Mouse (Mus musculus): ENCODE results near the gene Snrpd2. TPM values are rescaled to one million over a fixed set of nuclear protein-coding genes. Genes with fewer than 3 reads are reported as not detected.

Gene Snrpd2
- polyA plus RNA-seq, 1 experiment from 2014 or later: 183 TPM

DNA sequence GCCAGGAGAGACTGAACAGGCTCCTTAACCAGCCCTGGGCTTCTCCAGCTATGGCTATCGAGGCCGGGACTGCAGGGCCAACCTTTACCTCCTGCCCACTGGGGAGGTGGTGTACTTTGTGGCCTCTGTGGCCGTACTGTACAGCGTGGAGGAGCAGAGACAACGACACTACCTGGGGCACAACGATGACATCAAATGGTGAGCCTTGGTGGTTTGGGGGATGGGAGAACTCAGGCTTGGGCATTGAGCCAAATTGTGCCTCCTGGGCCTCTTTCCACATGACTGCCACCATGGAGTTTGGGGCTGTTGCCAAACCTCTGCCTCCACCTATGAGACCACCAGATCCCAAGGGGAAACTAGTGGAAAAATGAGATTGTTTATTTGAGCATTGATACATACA, 35.2 kb downstream of the Snrpd2 start:
- H3K4me3 ChIP-seq (ENCODE audit: low read depth, low read length): no peak overlapping the region
- H3K27me3 ChIP-seq (ENCODE audit: control insufficient read depth, insufficient read depth, low read length): peaks cover 7% of the 10 kb centered on the region
- H3K9ac ChIP-seq (ENCODE audit: low read length): no peak overlapping the region
- H3K4me1 ChIP-seq (ENCODE audit: control insufficient read depth, insufficient read depth, low read length): peaks cover 5% of the 10 kb centered on the region; the same call in 1 of the 2 replicates
- no peaks in the 10 kb centered on the region for H3K9me3 ChIP-seq (ENCODE audit: control insufficient read depth, low read length)
- H3K36me3 ChIP-seq (ENCODE audit: control insufficient read depth, insufficient read depth, low read length): no peaks in the 10 kb centered on the region; the same call in 1 of the 2 replicates
- DNase-seq (ENCODE audit: low spot score) (no peak), ATAC-seq (ENCODE audit: insufficient number of reproducible peaks, low FRiP score, low TSS enrichment, low read depth) (no peak)
- WGBS: 89% methylated on average over 6 of the region's 6 CpGs
- no peak overlapping the region for H3K4me2 ChIP-seq (ENCODE audit: low read depth, severe bottlenecking)
- no peak overlapping the region for H3K27ac ChIP-seq (replicated peaks; ENCODE audit: low read depth, low read length)

DNA sequence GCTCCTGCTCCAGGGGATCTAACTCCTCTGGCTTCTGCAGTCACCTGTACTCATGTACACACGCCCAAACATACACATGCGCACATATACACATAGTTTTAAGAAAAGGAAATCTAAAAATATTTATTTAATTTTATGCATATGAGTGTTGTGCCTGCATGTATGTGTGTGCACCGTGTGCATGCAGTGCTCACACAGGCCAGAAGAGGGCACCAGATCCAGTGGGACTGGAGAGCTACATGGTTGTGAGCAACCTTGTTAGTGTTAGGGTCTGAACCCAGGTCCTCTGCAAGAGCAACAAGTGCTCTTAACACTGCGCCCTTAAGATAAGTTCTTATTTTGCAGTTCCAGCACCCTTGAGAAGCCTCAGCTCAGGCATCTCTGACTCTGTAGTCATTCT, 45.2 kb downstream of the Snrpd2 start:
- ATAC-seq (ENCODE audit: insufficient number of reproducible peaks, low FRiP score, low TSS enrichment, low read depth) (no peak), DNase-seq (ENCODE audit: low spot score) (no peak)
- Histone ChIP-seq H3K9me3 (ENCODE audit: control insufficient read depth, low read length) (peaks cover 6% of the 10 kb centered on the region; the same call in 1 of the 2 replicates), H3K9ac (ENCODE audit: low read length) (no peak overlapping the region), H3K4me2 (ENCODE audit: low read depth, severe bottlenecking) (no peak overlapping the region), H3K27ac (replicated peaks; ENCODE audit: low read depth, low read length) (no peak overlapping the region), H3K4me3 (ENCODE audit: low read depth, low read length) (no peak overlapping the region), H3K36me3 (ENCODE audit: control insufficient read depth, insufficient read depth, low read length) (peaks cover 9% of the 10 kb centered on the region), H3K4me1 (ENCODE audit: control insufficient read depth, insufficient read depth, low read length) (no peaks in the 10 kb centered on the region), H3K27me3 (ENCODE audit: control insufficient read depth, insufficient read depth, low read length) (no peaks in the 10 kb centered on the region)
- WGBS: 95% methylated on average over 4 of the region's 4 CpGs

DNA sequence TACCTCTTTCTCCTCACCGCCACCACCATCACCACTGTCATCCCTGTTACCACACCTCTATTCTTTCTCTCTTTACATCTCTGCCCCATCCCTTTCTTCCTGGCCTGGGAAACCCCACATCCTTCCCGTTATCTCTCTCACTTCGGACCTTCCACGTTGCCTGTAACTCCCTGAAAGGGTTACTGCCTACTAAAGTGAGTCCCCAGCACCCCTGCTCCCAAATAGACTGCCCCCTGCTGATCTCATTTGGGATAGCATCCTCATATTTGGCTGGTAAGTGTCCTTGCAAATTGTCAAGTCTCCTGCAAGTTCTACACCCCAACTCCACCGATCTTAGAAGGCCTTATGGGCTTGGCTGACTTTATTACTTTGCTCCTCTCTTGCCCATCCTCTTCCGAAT, 47.2 kb downstream of the Snrpd2 start:
- DNase-seq (ENCODE audit: low spot score) (peak; percentile 46), ATAC-seq (ENCODE audit: insufficient number of reproducible peaks, low FRiP score, low TSS enrichment, low read depth) (no peak)
- H3K27me3 ChIP-seq (ENCODE audit: control insufficient read depth, insufficient read depth, low read length): no peaks in the 10 kb centered on the region
- WGBS: 62% methylated on average over 6 of the region's 6 CpGs
- peaks cover 6% of the 10 kb centered on the region; the same call in 1 of the 2 replicates for H3K9me3 ChIP-seq (ENCODE audit: control insufficient read depth, low read length)
- H3K36me3 ChIP-seq (ENCODE audit: control insufficient read depth, insufficient read depth, low read length): peaks cover 9% of the 10 kb centered on the region
- H3K9ac ChIP-seq (ENCODE audit: low read length): no peak overlapping the region
- H3K4me2 ChIP-seq (ENCODE audit: low read depth, severe bottlenecking): no peak overlapping the region
- no peak overlapping the region for H3K27ac ChIP-seq (replicated peaks; ENCODE audit: low read depth, low read length)
- H3K4me1 ChIP-seq (ENCODE audit: control insufficient read depth, insufficient read depth, low read length): no peaks in the 10 kb centered on the region
- no peak overlapping the region for H3K4me3 ChIP-seq (ENCODE audit: low read depth, low read length)

DNA sequence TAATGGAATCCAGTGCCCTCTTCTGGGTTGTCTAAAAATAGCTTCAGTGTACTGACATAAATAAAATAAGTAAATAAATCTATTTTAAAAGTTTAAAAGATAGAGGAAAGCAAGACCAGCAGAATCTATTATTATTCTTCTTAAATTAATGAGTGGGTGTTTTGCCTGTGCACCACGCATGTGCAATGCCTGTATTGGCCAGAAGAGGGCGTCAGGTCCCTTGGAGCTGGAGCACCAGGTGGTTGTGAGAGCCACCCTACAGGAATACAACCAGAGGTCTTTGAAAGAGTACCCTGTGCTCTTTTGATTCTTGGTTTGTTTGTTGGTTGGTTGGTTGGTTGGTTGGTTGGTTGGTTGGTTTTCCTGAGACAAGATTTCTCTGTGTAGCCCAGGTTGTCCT, 48.5 kb downstream of the Snrpd2 start:
- Histone ChIP-seq H3K27me3 (ENCODE audit: control insufficient read depth, insufficient read depth, low read length) (no peaks in the 10 kb centered on the region), H3K4me1 (ENCODE audit: control insufficient read depth, insufficient read depth, low read length) (no peaks in the 10 kb centered on the region), H3K36me3 (ENCODE audit: control insufficient read depth, insufficient read depth, low read length) (peaks cover 9% of the 10 kb centered on the region), H3K9me3 (ENCODE audit: control insufficient read depth, low read length) (peaks cover 6% of the 10 kb centered on the region; the same call in 1 of the 2 replicates), H3K4me2 (ENCODE audit: low read depth, severe bottlenecking) (no peak overlapping the region), H3K4me3 (ENCODE audit: low read depth, low read length) (no peak overlapping the region), H3K9ac (ENCODE audit: low read length) (no peak overlapping the region), H3K27ac (replicated peaks; ENCODE audit: low read depth, low read length) (no peak overlapping the region)
- WGBS: 26% methylated on average over 2 of the region's 2 CpGs
- ATAC-seq (ENCODE audit: insufficient number of reproducible peaks, low FRiP score, low TSS enrichment, low read depth) (no peak), DNase-seq (ENCODE audit: low spot score) (peak; percentile 52)

DNA sequence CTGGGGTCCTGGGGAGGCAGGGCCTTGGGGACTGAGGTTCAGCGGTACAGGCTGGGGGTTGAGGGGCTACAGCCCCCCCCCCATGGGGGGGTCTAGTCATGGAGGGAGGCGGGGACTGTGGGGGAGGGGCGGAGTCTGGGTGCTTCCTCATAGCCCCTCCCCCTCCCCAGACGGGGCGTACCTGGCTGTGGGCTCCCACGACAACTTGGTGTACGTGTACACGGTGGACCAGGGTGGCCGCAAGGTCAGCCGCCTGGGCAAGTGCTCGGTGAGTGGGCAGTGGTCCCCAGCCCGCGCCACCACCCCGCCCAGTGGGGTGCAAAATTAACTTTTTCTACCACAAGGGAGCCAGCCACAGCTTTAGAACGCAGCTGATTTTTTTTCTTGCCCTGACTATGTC, 52.1 kb downstream of the Snrpd2 start:
- H3K4me3 ChIP-seq (ENCODE audit: low read depth, low read length): no peak overlapping the region; the same call in 1 of the 2 replicates
- WGBS: 63% methylated on average over 11 of the region's 15 CpGs
- no peaks in the 10 kb centered on the region for H3K9me3 ChIP-seq (ENCODE audit: control insufficient read depth, low read length)
- H3K36me3 ChIP-seq (ENCODE audit: control insufficient read depth, insufficient read depth, low read length): no peaks in the 10 kb centered on the region
- no peaks in the 10 kb centered on the region for H3K27me3 ChIP-seq (ENCODE audit: control insufficient read depth, insufficient read depth, low read length)
- ATAC-seq (ENCODE audit: insufficient number of reproducible peaks, low FRiP score, low TSS enrichment, low read depth): no peak; the same call in 1 of the 2 replicates
- H3K9ac ChIP-seq (ENCODE audit: low read length): no peak overlapping the region
- no peak overlapping the region for H3K27ac ChIP-seq (replicated peaks; ENCODE audit: low read depth, low read length)
- H3K4me1 ChIP-seq (ENCODE audit: control insufficient read depth, insufficient read depth, low read length): no peaks in the 10 kb centered on the region
- DNase-seq (ENCODE audit: low spot score): no peak
- no peak overlapping the region for H3K4me2 ChIP-seq (ENCODE audit: low read depth, severe bottlenecking)

DNA sequence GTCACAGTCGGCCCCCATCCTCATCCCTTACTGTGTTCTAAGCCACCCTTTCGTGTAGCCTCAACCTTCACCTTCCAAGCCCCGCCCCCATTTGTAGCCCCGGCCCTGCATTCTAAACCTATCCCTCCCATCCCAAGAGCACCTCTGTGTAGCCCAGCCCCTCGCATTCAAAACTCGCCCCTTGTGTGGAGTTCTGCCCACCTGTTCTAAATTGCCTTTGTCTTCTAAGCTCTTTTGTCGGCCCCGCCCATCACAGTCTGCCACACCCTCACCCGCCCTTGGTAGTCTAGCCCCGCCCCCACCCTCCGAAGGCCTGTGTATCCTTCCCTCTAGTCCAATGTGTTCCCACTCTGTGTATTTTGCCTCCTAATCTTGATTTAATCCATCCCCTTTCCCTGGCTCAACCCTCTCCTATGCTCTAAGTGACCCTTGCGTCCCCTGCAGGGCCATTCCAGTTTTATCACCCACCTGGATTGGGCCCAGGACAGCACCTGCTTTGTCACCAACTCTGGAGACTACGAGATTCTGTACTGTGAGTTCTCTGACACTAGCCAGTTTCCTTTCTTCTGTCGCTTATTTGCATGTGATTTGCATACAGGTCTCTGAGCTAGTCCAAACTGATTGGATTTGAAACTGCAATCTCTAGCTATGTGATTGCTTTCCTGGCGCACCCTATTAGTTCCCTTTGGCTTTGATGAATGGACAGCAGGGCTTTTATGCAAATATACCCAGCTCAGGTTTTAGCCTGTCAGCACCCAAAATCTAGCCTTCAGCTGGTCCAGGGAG, 52.7 kb downstream of the Snrpd2 start:
- no peaks in the 10 kb centered on the region for H3K4me1 ChIP-seq (ENCODE audit: control insufficient read depth, insufficient read depth, low read length)
- no peak overlapping the region for H3K4me2 ChIP-seq (ENCODE audit: low read depth, severe bottlenecking)
- H3K27ac ChIP-seq (replicated peaks; ENCODE audit: low read depth, low read length): no peak overlapping the region
- H3K27me3 ChIP-seq (ENCODE audit: control insufficient read depth, insufficient read depth, low read length): no peaks in the 10 kb centered on the region
- 58% methylated on average over 15 of the region's 15 CpGs for WGBS
- H3K36me3 ChIP-seq (ENCODE audit: control insufficient read depth, insufficient read depth, low read length): no peaks in the 10 kb centered on the region
- no peak overlapping the region for H3K9ac ChIP-seq (ENCODE audit: low read length)
- H3K9me3 ChIP-seq (ENCODE audit: control insufficient read depth, low read length): no peaks in the 10 kb centered on the region
- ATAC-seq (ENCODE audit: insufficient number of reproducible peaks, low FRiP score, low TSS enrichment, low read depth) (no peak), DNase-seq (ENCODE audit: low spot score) (no peak)
- no peak overlapping the region; the same call in 1 of the 2 replicates for H3K4me3 ChIP-seq (ENCODE audit: low read depth, low read length)

MicroRNAs encoded within 50 kb of the gene (microRNA counts, 519-probe panel; counts per million panel counts)
- not detected for microRNA mmu-miR-330

Small RNA genes within 50 kb of the gene (microRNA-seq; reads per million reads assigned to microRNA genes)
- 240 reads per million, percentile 60 among the genes with 10 or more reads in this experiment for gene Mir330

Other genes with a start within 250 kb of the Snrpd2 start
- 22.5 and 23.4 TPM in 2 replicates for gene Ccdc61, start 239.3 kb upstream of the Snrpd2 start, polyA plus RNA-seq (2014; fragmentation: Nextera tagmentation; extraction: Ambion mirVana)
- gene Nova2, start 223.8 kb upstream of the Snrpd2 start, polyA plus RNA-seq (2014; fragmentation: Nextera tagmentation; extraction: Ambion mirVana): 0.29 and 0.33 TPM in 2 replicates
- not detected in 2 replicates for gene Nanos2, start 162.3 kb upstream of the Snrpd2 start, polyA plus RNA-seq (2014; fragmentation: Nextera tagmentation; extraction: Ambion mirVana)
- gene Mypop, start 158.5 kb upstream of the Snrpd2 start, polyA plus RNA-seq (2014; fragmentation: Nextera tagmentation; extraction: Ambion mirVana): 4.5 and 5.7 TPM in 2 replicates
- gene Irf2bp1, start 145.7 kb upstream of the Snrpd2 start, polyA plus RNA-seq (2014; fragmentation: Nextera tagmentation; extraction: Ambion mirVana): 31.4 and 32.5 TPM in 2 replicates
- gene Foxa3, start 126.2 kb upstream of the Snrpd2 start, polyA plus RNA-seq (2014; fragmentation: Nextera tagmentation; extraction: Ambion mirVana): 0.21 and 0.44 TPM in 2 replicates
- gene Sympk, start 125.3 kb upstream of the Snrpd2 start, polyA plus RNA-seq (2014; fragmentation: Nextera tagmentation; extraction: Ambion mirVana): 36.0 and 37.6 TPM in 2 replicates
- not detected in 2 replicates for gene Rsph6a, start 95.0 kb upstream of the Snrpd2 start, polyA plus RNA-seq (2014; fragmentation: Nextera tagmentation; extraction: Ambion mirVana)
- gene Dmwd, start 73.5 kb upstream of the Snrpd2 start, polyA plus RNA-seq (2014; fragmentation: Nextera tagmentation; extraction: Ambion mirVana): 18.8 and 25.6 TPM in 2 replicates
- 8.6 and 9.2 TPM in 2 replicates for gene Dmpk, start 65.9 kb upstream of the Snrpd2 start, polyA plus RNA-seq (2014; fragmentation: Nextera tagmentation; extraction: Ambion mirVana)
- gene Six5, start 55.1 kb upstream of the Snrpd2 start, polyA plus RNA-seq (2014; fragmentation: Nextera tagmentation; extraction: Ambion mirVana): 8.7 and 8.9 TPM in 2 replicates
- 1.8 and 2.0 TPM in 2 replicates for gene Gm4969, start 31.4 kb upstream of the Snrpd2 start, polyA plus RNA-seq (2014; fragmentation: Nextera tagmentation; extraction: Ambion mirVana)
- 9.3 and 9.8 TPM in 2 replicates for gene Fbxo46, start 29.9 kb upstream of the Snrpd2 start, polyA plus RNA-seq (2014; fragmentation: Nextera tagmentation; extraction: Ambion mirVana)
- 10.7 and 11.7 TPM in 2 replicates for gene Qpctl, start 431 bp upstream of the Snrpd2 start, polyA plus RNA-seq (2014; fragmentation: Nextera tagmentation; extraction: Ambion mirVana)
- gene Gipr, start 16.4 kb downstream of the Snrpd2 start, polyA plus RNA-seq (2014; fragmentation: Nextera tagmentation; extraction: Ambion mirVana): 0.23 TPM in 1 of 2 replicates, not detected in the other
- 2.2 and 2.3 TPM in 2 replicates for gene Eml2, start 26.7 kb downstream of the Snrpd2 start, polyA plus RNA-seq (2014; fragmentation: Nextera tagmentation; extraction: Ambion mirVana)
- 8.7 and 10.5 TPM in 2 replicates for gene Gpr4, start 62.8 kb downstream of the Snrpd2 start, polyA plus RNA-seq (2014; fragmentation: Nextera tagmentation; extraction: Ambion mirVana)
- 42.9 and 43.2 TPM in 2 replicates for gene Opa3, start 78.6 kb downstream of the Snrpd2 start, polyA plus RNA-seq (2014; fragmentation: Nextera tagmentation; extraction: Ambion mirVana)
- gene Vasp, start 122.1 kb downstream of the Snrpd2 start, polyA plus RNA-seq (2014; fragmentation: Nextera tagmentation; extraction: Ambion mirVana): 62.3 and 65.6 TPM in 2 replicates
- 0.24 TPM in 1 of 2 replicates, not detected in the other for gene Ppm1n, start 130.3 kb downstream of the Snrpd2 start, polyA plus RNA-seq (2014; fragmentation: Nextera tagmentation; extraction: Ambion mirVana)
- 9.0 and 10.0 TPM in 2 replicates for gene Rtn2, start 132.9 kb downstream of the Snrpd2 start, polyA plus RNA-seq (2014; fragmentation: Nextera tagmentation; extraction: Ambion mirVana)
- gene Fosb, start 160.3 kb downstream of the Snrpd2 start, polyA plus RNA-seq (2014; fragmentation: Nextera tagmentation; extraction: Ambion mirVana): 0.06 TPM in 1 of 2 replicates, not detected in the other
- gene Ercc1, start 195.1 kb downstream of the Snrpd2 start, polyA plus RNA-seq (2014; fragmentation: Nextera tagmentation; extraction: Ambion mirVana): 104 and 114 TPM in 2 replicates
- gene Cd3eap, start 209.8 kb downstream of the Snrpd2 start, polyA plus RNA-seq (2014; fragmentation: Nextera tagmentation; extraction: Ambion mirVana): 21.1 and 24.8 TPM in 2 replicates
- gene Ppp1r13l, start 210.0 kb downstream of the Snrpd2 start, polyA plus RNA-seq (2014; fragmentation: Nextera tagmentation; extraction: Ambion mirVana): 6.6 and 8.7 TPM in 2 replicates
- 11.8 and 13.5 TPM in 2 replicates for gene Ercc2, start 232.3 kb downstream of the Snrpd2 start, polyA plus RNA-seq (2014; fragmentation: Nextera tagmentation; extraction: Ambion mirVana)